Mouse (Mus musculus): ENCODE measurements at regions not wholly inside any gene's neighbourhood (a gene's known extent, or its start where the extent isn't known, plus 50 kb on each side); places are given as distances from the start of the nearest gene placed in this dataset.

- TF ChIP-seq CTCF (IDR thresholded peaks at IDR 0.05; ENCODE audit: borderline replicate concordance, insufficient read depth, low read length), result no peak
- no peak for TF ChIP-seq POLR2A (IDR thresholded peaks at IDR 0.05; ENCODE audit: low read depth, low read length)
These were observed 95.5 kb upstream of the Ercc6l2 start for GRCm38 (mm10) chr13:63719351-63720207.

All from embryonic fibroblast, embryonic 13.5 days (primary cell).